Mouse (Mus musculus) adipose tissue, adult 10 weeks (tissue): ENCODE measurements around the gene Slc35d2. TPM values are rescaled to one million over a fixed set of nuclear protein-coding genes. Genes with fewer than 3 reads are reported as not detected.

ENCODE experiments used
- polyA plus RNA-seq: library from polyadenylated mRNA; stranded (reverse); fragments of 350-450 nt; fragmentation: Illumina TruSeq; extraction: RNeasy Lipid Tissue Mini Kit (QIAGEN cat#74804); gene quantifications from one replicate; pipeline ENCODE4 v1.2.3, GENCODE M21; 2014; ENCODE audit warnings: low read depth, low replicate concordance

Gene Slc35d2
- polyA plus RNA-seq: 4.1 TPM

GRCm38 (mm10) chr13:64128858-64129615 lies at the start of gene Slc35d2:
TSS of gene Slc35d2 (minus strand) at chr13:64129368.

GRCm38 (mm10) chr13:64161548-64161915 lies 32.4 kb upstream of the Slc35d2 start, which contains the start of gene Habp4:
TSS of gene Habp4 (plus strand) at chr13:64161824.

GRCm38 (mm10) chr13:64153083-64153682 lies 24.0 kb upstream of the Slc35d2 start, which contains the start of gene Zfp367:
TSS of gene Zfp367 (minus strand) at chr13:64153202.

DNA sequence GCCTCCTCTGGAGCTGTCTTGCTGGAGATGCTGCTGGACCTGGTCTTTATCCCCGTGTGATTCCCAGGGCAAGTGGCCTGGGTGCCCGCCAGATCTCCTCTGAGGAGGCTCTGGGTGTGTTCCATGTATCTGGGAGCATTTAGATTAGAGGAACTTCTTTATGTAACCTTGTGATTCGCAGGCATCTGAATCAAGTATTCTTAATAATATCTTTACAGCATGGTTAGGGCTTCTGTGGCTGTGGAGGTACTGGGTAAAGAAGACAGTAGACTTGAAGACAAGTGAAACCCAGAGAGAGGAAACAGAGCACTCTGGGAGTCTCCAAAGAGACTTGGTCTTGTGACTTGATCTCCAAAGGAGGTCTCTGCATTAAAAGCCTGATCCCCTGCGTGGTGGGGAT lies 40.0 kb downstream of the Slc35d2 start, which contains the start of gene Hsd17b3:
Gene Hsd17b3, minus strand, starts transcription at position 101 of the 400 bp plus-strand sequence.

Other genes with a start within 250 kb of the Slc35d2 start
- gene Hsd17b3, start 40.1 kb downstream of the Slc35d2 start, polyA plus RNA-seq: 3.1 TPM
- 17.7 TPM for gene Zfp367, start 23.8 kb upstream of the Slc35d2 start, polyA plus RNA-seq
- gene Habp4, start 32.5 kb upstream of the Slc35d2 start, polyA plus RNA-seq: 26.9 TPM
- 9.7 TPM for gene Cdc14b, start 145.9 kb upstream of the Slc35d2 start, polyA plus RNA-seq
- gene Aaed1, start 183.3 kb upstream of the Slc35d2 start, polyA plus RNA-seq: 30.1 TPM
- 571 TPM for gene Ctsl, start 241.5 kb upstream of the Slc35d2 start, polyA plus RNA-seq